Mouse (Mus musculus) forebrain, postnatal 0 days (tissue): ENCODE measurements around the gene 1110065P20Rik. TPM values are rescaled to one million over a fixed set of nuclear protein-coding genes. Genes with fewer than 3 reads are reported as not detected.

ENCODE experiments used
- ATAC-seq: fragments of 200-750 bp; cut with Nextera tagmentation; 2 replicates; pipeline ENCODE4 v1.8.0; 2017; ENCODE audit warnings: mild to moderate bottlenecking, moderate library complexity
- DNase-seq: peaks from one replicate; pipeline ENCODE4 v3.0.0-alpha.2; 2015
- H3K27ac ChIP-seq: fragments of 300-500 bp; sonication (generic); 2 replicates; pipeline ENCODE4 v1.5.1; 2014; ENCODE audit warnings: low read depth, mild to moderate bottlenecking, antibody characterized with exemption, low read length, moderate library complexity, mixed read lengths
- H3K27me3 ChIP-seq: fragments of 300-500 bp; sonication (generic); 2 replicates; pipeline ENCODE4 v1.6.1; 2014; ENCODE audit warnings: mild to moderate bottlenecking, low read length, mixed read lengths; ENCODE audit not compliant: insufficient read depth
- H3K36me3 ChIP-seq: fragments of 300-500 bp; sonication (generic); 2 replicates; pipeline ENCODE4 v1.6.1; 2014; ENCODE audit warnings: mild to moderate bottlenecking, moderate library complexity; ENCODE audit not compliant: insufficient read depth
- H3K4me1 ChIP-seq: fragments of 300-500 bp; sonication (generic); 2 replicates; pipeline ENCODE4 v1.6.1; 2014; ENCODE audit warnings: antibody characterized with exemption; ENCODE audit not compliant: insufficient read depth
- H3K4me2 ChIP-seq: fragments of 300-500 bp; sonication (generic); 2 replicates; pipeline ENCODE4 v1.6.1; 2014; ENCODE audit warnings: low read depth, mild to moderate bottlenecking, moderate library complexity
- H3K4me3 ChIP-seq: fragments of 300-500 bp; sonication (generic); 2 replicates; pipeline ENCODE4 v1.5.1; 2014; ENCODE audit warnings: low read depth, low read length, mixed read lengths
- H3K9ac ChIP-seq: fragments of 300-500 bp; sonication (generic); 2 replicates; pipeline ENCODE4 v1.6.1; 2014; ENCODE audit warnings: mild to moderate bottlenecking
- H3K9me3 ChIP-seq: fragments of 300-500 bp; sonication (generic); 2 replicates; pipeline ENCODE4 v1.6.1; 2016; ENCODE audit warnings: low read length
- CTCF ChIP-seq: sonication (generic); IDR thresholded peaks from 2 replicates; pipeline ENCODE4 v1.5.1; 2016; ENCODE audit warnings: antibody characterized with exemption, control low read depth, low read depth
- WGBS: fragments of 180-500 bp; shearing (Covaris S2); extraction: QIAGEN DNeasy Blood & Tissue Kit; methylation state at CpG from one replicate; pipeline ENCODE4 v1.1.7; 2014; 5-methylcytosine and 5-hydroxymethylcytosine counted together
- polyA plus RNA-seq: library from polyadenylated mRNA; unstranded; fragments of >200 nt; fragmentation: Nextera tagmentation; extraction: Ambion mirVana; gene quantifications from 2 replicates; pipeline ENCODE4 v1.2.1, GENCODE M21; 2015
- total RNA-seq: library from RNA; depleted of rRNA; stranded (reverse); fragments of >200 nt; gene quantifications from 2 replicates; pipeline ENCODE4 v1.2.3, GENCODE M21; 2014

1110065P20Rik gene
- total and polyA plus RNA-seq, 2 experiments from 2014 or later: 141 to 144 TPM

DNA sequence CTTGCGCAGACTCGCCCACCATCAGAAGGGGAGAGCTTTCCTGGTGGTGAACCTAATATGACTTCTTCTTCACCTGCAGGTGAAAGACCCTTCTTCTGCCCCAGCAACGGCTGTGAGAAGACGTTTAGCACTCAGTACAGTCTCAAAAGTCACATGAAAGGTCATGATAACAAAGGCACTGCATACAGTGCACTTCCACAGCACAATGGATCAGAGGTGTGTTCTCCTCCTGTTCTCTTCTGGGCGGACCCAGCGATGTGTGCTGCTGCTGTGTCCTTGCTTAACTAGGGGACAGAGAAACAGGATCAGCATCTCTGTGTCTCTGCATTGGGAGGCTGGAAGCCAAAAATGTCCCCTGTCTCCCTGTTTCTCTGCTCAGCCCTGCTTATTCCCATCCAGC, 26.0 kb downstream of the 1110065P20Rik start:
- Histone ChIP-seq H3K9ac (no peak overlapping the region), H3K4me2 (no peak overlapping the region), H3K36me3 (peaks cover 57% of the 10 kb centered on the region), H3K27me3 (no peaks in the 10 kb centered on the region), H3K27ac (no peak overlapping the region), H3K4me1 (no peaks in the 10 kb centered on the region), H3K9me3 (no peaks in the 10 kb centered on the region), H3K4me3 (no peak overlapping the region)
- DNase-seq (no peak), ATAC-seq (no peak)
- TF ChIP-seq CTCF: no peak
- 92% methylated on average over 6 of the region's 6 CpGs for WGBS

DNA sequence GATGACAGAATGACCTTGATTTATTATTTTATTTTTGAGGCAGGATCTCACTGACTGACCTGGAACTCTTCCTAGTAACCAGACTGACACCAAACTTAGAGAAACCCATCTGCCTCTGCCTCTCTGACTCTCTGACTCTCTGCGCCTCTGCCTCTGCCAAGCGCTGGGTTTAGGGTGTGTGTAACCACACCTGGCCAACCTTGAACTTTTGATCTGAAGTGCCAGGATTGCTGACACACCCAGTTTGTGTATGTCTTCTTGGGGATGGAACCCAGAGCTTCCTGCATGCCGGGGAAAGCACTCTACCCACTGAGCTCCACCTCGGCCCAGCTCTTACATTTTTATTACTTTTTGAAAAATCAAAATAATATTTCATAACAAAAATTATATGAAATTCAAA, 32.2 kb downstream of the 1110065P20Rik start:
- H3K4me1 ChIP-seq: no peaks in the 10 kb centered on the region
- H3K4me2 ChIP-seq: no peak overlapping the region
- H3K36me3 ChIP-seq: peaks cover 32% of the 10 kb centered on the region
- H3K27me3 ChIP-seq: no peaks in the 10 kb centered on the region
- H3K27ac ChIP-seq: no peak overlapping the region
- ATAC-seq: no peak
- TF ChIP-seq CTCF: no peak
- 92% methylated on average over 4 of the region's 4 CpGs for WGBS
- H3K9me3 ChIP-seq: no peaks in the 10 kb centered on the region
- no peak overlapping the region for H3K4me3 ChIP-seq
- no peak overlapping the region for H3K9ac ChIP-seq
- DNase-seq: no peak

DNA sequence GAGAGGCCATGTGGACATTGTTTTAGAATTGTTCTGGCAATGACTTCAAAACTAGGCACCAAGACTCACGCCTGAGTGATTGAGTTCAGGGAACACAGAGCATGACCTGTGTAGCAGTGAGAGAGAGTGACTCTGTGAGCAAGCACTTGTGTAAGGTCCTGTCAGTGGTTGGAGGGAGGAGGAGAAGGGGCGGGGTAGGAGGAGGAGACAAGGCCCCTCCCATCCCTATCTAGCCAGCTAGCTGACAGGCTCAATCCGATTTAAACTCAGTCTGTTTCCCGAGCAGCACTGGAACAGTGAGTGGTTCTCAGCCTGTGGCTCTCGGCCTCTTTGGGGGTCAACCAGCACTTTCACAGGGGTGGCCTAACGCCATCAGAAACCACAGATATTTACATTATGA, 33.2 kb downstream of the 1110065P20Rik start:
- no peak for DNase-seq

DNA sequence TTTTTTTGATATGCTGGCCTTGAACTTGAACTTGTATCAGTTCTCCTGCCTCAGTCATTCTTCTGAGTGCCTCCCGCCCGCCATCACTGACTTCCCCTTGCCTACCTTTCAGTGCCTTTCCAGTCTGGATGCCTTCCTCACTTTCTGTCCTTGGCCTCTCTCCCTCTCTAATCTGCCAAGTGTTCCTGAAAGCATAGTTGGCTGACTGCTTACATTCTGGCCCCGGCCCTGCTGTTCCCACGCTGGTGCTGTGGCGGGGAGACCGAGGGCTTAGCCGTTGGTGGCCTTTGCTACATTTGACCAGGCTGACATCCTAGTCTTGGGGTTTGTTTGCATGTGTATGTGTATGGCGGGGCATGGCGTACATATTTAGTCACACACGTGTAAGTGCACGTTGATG, 35.1 kb downstream of the 1110065P20Rik start:
- WGBS: 76% methylated on average over 11 of the region's 11 CpGs
- H3K4me2 ChIP-seq: no peak overlapping the region
- peaks cover 16% of the 10 kb centered on the region for H3K36me3 ChIP-seq
- no peaks in the 10 kb centered on the region for H3K4me1 ChIP-seq
- no peak for DNase-seq
- H3K9ac ChIP-seq: no peak overlapping the region
- no peaks in the 10 kb centered on the region for H3K27me3 ChIP-seq
- no peaks in the 10 kb centered on the region for H3K9me3 ChIP-seq
- no peak for ATAC-seq
- no peak overlapping the region for H3K4me3 ChIP-seq
- 0 out of 2 replicates have a peak overlapping the region, but pooled peaks have one; percentile 21 for H3K27ac ChIP-seq
- TF ChIP-seq CTCF: no peak

More for the DNA sequence above, 33.2 kb downstream of the 1110065P20Rik start:
- H3K36me3 ChIP-seq: peaks cover 25% of the 10 kb centered on the region
- H3K27me3 ChIP-seq: no peaks in the 10 kb centered on the region
- no peak for TF ChIP-seq CTCF
- WGBS: 29% methylated on average over 6 of the region's 6 CpGs
- H3K27ac ChIP-seq: no peak overlapping the region
- H3K4me3 ChIP-seq: no peak overlapping the region
- no peaks in the 10 kb centered on the region for H3K4me1 ChIP-seq
- ATAC-seq: peak; percentile 32; the same call in 1 of the 2 replicates
- no peaks in the 10 kb centered on the region for H3K9me3 ChIP-seq
- no peak overlapping the region for H3K4me2 ChIP-seq
- no peak overlapping the region for H3K9ac ChIP-seq

DNA sequence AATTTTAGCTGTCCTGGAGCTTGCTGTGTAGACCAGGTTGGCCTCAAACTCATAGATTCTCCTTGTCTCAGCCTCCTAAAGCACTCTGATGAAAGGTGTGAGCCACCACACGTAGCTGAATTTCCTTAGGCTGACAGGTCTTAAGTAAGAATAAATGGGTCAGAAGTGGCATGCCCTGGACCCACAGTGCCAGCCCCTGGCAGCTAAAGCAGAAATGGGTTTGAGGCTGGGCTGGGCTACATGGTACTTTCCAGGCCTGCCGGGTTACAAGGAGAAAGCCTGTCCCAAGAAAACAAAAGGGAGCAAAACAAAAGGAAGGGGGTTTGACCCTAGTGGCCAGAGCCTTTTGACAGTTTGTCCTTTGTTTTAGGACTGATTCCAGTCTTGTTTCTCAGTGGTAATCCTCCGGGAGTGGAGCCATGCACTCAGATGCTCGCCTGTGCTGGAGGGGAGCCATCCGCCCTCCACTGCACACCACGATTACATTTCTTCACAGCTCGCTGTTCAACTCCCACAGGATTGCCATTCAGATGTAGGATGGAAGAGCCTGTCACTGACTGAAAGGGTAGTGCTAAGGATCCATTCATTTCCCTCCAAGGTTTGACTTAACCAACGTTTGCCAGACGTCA, 39.5 kb downstream of the 1110065P20Rik start:
- WGBS: 9% methylated on average over 9 of the region's 9 CpGs
- no peak overlapping the region for H3K9ac ChIP-seq
- no peaks in the 10 kb centered on the region for H3K4me1 ChIP-seq
- H3K4me3 ChIP-seq: no peak overlapping the region
- no peak overlapping the region for H3K4me2 ChIP-seq
- ATAC-seq: peak; percentile 42
- peak overlapping the region; percentile 58 for H3K27ac ChIP-seq
- no peak for TF ChIP-seq CTCF
- no peaks in the 10 kb centered on the region for H3K9me3 ChIP-seq
- DNase-seq: peak; percentile 25
- H3K36me3 ChIP-seq: peaks cover 18% of the 10 kb centered on the region
- no peaks in the 10 kb centered on the region for H3K27me3 ChIP-seq

DNA sequence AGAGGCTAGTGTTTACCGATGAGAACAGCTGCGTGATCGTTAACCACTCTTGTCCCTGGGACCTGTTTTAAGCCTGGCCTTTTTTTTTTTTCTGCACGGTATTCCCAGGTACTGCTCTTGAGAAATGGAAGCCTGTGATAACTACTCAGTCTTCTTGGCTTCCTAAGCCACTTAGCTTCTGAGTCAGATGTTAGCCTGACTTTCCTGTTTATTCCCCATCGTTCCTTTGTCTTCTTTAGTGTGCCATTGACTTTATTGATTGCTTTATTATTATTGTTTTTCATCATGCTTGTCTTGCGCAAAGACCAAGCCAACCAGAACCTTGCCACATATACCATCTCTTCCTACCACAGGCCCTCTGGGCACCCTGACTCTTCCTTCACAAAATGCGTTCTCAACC, 40.9 kb downstream of the 1110065P20Rik start:
- ATAC-seq: no peak

DNA sequence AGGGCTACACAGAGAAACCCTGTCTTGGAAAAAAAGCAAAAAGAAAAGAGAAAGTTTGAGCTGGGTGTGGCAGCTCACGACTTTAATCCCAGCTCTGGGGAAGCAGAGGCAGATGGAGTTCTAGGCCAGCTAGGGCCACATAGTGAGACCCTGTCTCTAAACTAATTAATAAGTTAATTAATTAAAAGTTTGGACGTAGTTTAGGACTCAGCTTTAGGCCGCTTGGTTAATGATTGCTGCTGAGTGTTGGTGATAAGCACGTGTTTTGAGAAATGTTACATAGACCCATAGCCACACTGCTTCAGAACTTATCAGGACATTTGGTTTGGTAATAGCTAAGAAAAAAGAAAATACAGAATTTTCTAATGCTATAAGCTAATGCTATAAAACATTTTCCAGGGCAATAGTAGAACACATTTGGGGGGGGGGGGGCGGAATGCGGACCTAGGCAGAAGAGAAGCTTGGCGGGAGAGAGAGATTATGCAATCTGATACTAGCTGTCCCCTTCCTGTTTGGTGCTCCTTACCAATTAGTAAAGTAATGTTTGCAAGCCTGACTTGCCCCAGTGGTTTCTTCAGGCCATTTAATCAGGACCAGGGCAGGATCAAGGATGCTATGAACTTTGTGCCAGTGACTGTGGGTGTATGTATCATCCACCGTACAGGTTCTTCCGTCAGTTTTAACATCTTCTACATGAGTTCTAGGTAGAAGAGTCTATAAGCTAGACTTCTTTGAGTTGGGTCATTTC, 41.7 kb downstream of the 1110065P20Rik start:
- Histone ChIP-seq H3K4me3 (no peak overlapping the region), H3K4me2 (no peak overlapping the region), H3K27me3 (no peaks in the 10 kb centered on the region), H3K36me3 (peaks cover 32% of the 10 kb centered on the region), H3K27ac (no peak overlapping the region), H3K4me1 (no peaks in the 10 kb centered on the region), H3K9ac (no peak overlapping the region), H3K9me3 (no peaks in the 10 kb centered on the region)
- 79% methylated on average over 9 of the region's 9 CpGs for WGBS
- TF ChIP-seq CTCF: no peak
- ATAC-seq: no peak
- no peak for DNase-seq

More for the DNA sequence above, 40.9 kb downstream of the 1110065P20Rik start:
- Histone ChIP-seq H3K4me1 (no peaks in the 10 kb centered on the region), H3K4me2 (no peak overlapping the region), H3K27ac (no peak overlapping the region), H3K9ac (no peak overlapping the region), H3K36me3 (peaks cover 25% of the 10 kb centered on the region), H3K27me3 (no peaks in the 10 kb centered on the region), H3K4me3 (no peak overlapping the region), H3K9me3 (no peaks in the 10 kb centered on the region)
- no peak for TF ChIP-seq CTCF
- no peak for DNase-seq
- WGBS: 89% methylated on average over 7 of the region's 7 CpGs
